Mouse (Mus musculus): Measurements from ENCODE around the gene Bex3.

GRCm38 (mm10) chrX:136268173-136268572, 1.9 kb upstream of the Bex3 start:
- TF ChIP-seq CTCF (IDR thresholded peaks at IDR 0.05; ENCODE audit: insufficient read depth, low read depth, low read length) (no peak), POLR2A (IDR thresholded peaks at IDR 0.05; ENCODE audit: insufficient read depth, low read depth, low read length) (no peak)
